Mouse (Mus musculus): ENCODE measurements around the gene Hoxa3.

DNA sequence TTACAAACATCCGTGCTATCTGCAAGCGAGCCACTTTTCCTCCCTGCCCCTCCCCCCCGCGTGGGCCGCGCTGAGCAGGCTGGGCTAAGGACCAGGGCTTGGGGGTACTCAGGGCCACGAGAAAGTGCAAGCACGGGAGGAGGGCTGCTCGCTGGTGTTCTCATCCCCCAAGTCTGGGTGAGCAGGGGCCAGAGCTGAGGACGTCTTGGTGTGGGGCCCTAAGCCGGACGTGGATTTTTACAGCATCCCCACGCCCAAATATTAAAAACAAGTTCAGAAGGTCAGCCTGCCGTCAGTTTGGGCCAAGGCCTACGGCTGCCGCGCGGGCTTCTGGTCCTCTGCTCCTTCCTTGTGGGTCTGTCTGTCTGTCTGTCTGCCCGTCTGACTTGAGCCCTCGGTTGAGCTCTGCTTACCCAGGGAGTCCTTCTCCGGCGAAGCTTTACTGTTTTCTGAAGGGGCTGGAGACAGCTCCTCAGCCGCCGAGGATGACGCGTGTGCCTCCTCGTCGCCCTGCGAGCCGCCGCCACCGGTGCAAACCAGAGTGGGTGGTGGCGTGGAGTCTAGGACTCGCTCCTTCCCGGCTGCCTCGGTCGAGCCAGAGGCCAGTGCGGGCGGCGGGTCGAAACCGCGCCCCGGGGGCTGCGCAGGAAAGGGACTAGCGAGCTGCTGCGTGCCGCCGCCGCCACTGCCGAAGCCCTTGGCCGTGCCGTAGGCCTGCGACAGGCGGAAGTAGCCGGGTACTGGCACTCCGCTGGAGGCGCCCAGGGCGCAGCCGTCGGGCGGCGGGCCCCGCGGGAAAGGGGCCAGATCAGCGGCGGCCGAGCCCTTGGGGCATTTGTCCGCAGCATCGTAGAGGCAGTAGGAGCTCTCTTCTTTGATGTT, 20.7 kb upstream of the Hoxa3 start:
- TF ChIP-seq POLR2A (IDR thresholded peaks at IDR 0.05; ENCODE audit: borderline replicate concordance, extremely low read depth, low read depth, low read length) = no peak
- TF ChIP-seq CTCF (IDR thresholded peaks at IDR 0.05; ENCODE audit: insufficient read depth, low read length) = no peak

Measured in lung, adult 2 months (tissue).